Mouse (Mus musculus): ENCODE results near the gene Olfr784. TPM values are rescaled to one million over a fixed set of nuclear protein-coding genes. Genes with fewer than 3 reads are reported as not detected.
"Not testable (repeated sequence)": the region's sequence is repeated elsewhere in the genome, so short reads cannot be mapped to it uniquely, and the experiment has no call there.

Gene Olfr784
- polyA plus RNA-seq (2014; fragmentation: Nextera tagmentation; extraction: Ambion mirVana) = 0.06 and 0.14 TPM in 2 replicates

DNA sequence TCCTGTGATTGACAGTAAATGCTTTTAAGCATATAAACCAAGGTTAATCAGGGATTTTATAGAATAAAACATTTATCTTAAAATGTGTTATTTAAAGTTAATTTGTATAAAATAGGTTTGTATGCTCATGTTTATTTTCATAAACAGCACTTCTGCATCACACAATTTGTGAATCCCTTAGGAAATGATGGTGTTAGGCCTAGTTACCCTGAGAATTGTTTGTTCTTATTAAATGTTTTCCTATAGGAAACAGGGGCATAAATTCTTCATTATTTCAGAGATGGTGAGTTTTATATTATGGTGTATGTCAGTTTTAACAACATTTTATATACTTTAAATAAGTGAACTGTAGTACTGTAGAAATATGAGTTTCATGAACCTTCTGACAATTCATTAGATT is at the start of gene Olfr784:
Olfr784 (plus strand) TSS at position 301 of the 400 bp plus-strand sequence.
- Histone ChIP-seq H3K9ac (ENCODE audit: low read length) (no peak within 1 kb of the TSS), H3K9me3 (ENCODE audit: control insufficient read depth, low read length) (no peaks in the 10 kb centered on the region), H3K27ac (ENCODE audit: low read depth, low read length) (no peak within 1 kb of the TSS), H3K27me3 (ENCODE audit: control insufficient read depth, insufficient read depth, low read length) (no peaks in the 10 kb centered on the region), H3K4me1 (ENCODE audit: control insufficient read depth, insufficient read depth, low read length) (no peaks in the 10 kb centered on the region), H3K4me2 (no peak within 1 kb of the TSS), H3K36me3 (ENCODE audit: control insufficient read depth, insufficient read depth, low read length) (no peaks in the 10 kb centered on the region), H3K4me3 (ENCODE audit: low read depth, low read length) (no peak within 1 kb of the TSS)
- ATAC-seq (ENCODE audit: low FRiP score) (no peak), DNase-seq (ENCODE audit: low spot score, missing footprints) (no peak)

DNA sequence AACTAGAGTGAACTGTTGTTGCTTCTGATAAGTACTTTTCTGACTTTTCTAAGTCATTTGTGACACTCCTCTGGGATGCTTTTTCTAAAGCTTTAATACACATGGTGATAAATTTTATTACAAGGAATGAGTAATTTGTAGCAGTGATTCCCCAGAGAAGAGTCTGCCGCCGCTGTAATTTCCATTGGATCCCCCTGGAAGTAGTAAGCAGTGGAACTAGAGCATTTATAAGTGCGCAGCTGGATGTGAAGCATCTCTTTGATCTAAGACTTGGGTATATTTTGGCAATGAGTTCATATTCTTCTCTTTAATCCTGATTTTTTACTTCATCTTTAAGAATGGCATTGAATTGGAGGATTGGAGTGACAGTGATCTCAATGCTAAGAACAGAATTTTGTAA is 35.3 kb upstream of the Olfr784 start, which contains the start of gene Olfr782:
Olfr782 (plus strand) TSS at position 301 of the 400 bp plus-strand sequence.
- no peaks in the 10 kb centered on the region for H3K4me1 ChIP-seq (ENCODE audit: control insufficient read depth, insufficient read depth, low read length)
- DNase-seq (ENCODE audit: low spot score, missing footprints) = no peak
- no peak within 1 kb of the TSS for H3K27ac ChIP-seq (ENCODE audit: low read depth, low read length)
- no peaks in the 10 kb centered on the region for H3K36me3 ChIP-seq (ENCODE audit: control insufficient read depth, insufficient read depth, low read length)
- H3K27me3 ChIP-seq (ENCODE audit: control insufficient read depth, insufficient read depth, low read length) = no peaks in the 10 kb centered on the region
- 93% methylated on average over 3 of the region's 3 CpGs for WGBS
- no peaks in the 10 kb centered on the region for H3K9me3 ChIP-seq (ENCODE audit: control insufficient read depth, low read length)
- ATAC-seq (ENCODE audit: low FRiP score) = no peak
- no peak within 1 kb of the TSS for H3K4me3 ChIP-seq (ENCODE audit: low read depth, low read length)
- H3K4me2 ChIP-seq = no peak within 1 kb of the TSS
- no peak within 1 kb of the TSS for H3K9ac ChIP-seq (ENCODE audit: low read length)

DNA sequence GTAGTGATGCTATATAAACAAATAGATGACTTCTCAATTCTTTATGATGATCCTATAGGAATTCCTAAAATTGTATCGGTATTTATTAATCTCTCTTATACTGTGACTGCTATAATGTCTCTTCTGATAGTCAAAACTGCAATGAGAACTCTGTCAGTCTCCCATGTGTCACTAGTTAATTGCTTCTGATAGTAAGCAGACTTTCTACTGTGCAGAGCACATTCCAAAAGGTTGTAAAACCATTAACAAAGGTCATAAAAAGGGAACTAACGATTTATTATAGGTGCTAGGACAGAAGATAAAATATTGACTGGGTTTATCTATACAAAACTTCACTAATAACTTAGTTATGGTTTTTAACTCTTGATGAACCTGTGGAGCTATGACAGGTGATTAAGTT is 31.4 kb upstream of the Olfr784 start:
- 82% methylated on average over 2 of the region's 2 CpGs for WGBS
- H3K27ac ChIP-seq (ENCODE audit: low read depth, low read length); H3K9ac ChIP-seq (ENCODE audit: low read length); H3K4me2 ChIP-seq; H3K9me3 ChIP-seq (ENCODE audit: control insufficient read depth, low read length); H3K36me3 ChIP-seq (ENCODE audit: control insufficient read depth, insufficient read depth, low read length); ATAC-seq (ENCODE audit: low FRiP score); H3K4me3 ChIP-seq (ENCODE audit: low read depth, low read length); DNase-seq (ENCODE audit: low spot score, missing footprints); H3K4me1 ChIP-seq (ENCODE audit: control insufficient read depth, insufficient read depth, low read length); H3K27me3 ChIP-seq (ENCODE audit: control insufficient read depth, insufficient read depth, low read length): not testable (repeated sequence)

DNA sequence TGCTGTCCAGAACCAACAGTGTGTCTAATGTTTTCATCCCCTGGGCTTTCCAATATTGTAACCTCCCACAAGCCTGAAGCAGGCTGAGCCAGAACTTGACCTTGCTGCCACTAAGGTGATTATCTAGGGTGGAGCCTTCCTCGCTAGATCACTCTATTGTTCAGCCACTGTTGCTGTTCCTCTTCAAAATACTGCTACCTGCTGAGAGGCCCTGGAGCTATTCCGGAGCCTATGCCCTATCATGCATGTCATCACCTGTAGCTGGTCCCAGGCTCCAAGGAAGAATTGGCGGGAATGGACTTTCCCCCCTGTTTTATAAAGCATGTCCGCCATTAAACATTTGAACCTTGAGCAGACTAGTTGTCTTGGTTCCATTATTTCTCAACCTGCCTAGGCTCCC is 27.4 kb upstream of the Olfr784 start:
- not testable (repeated sequence) for H3K36me3 ChIP-seq (ENCODE audit: control insufficient read depth, insufficient read depth, low read length); ATAC-seq (ENCODE audit: low FRiP score); DNase-seq (ENCODE audit: low spot score, missing footprints); H3K4me2 ChIP-seq; H3K9me3 ChIP-seq (ENCODE audit: control insufficient read depth, low read length); H3K27ac ChIP-seq (ENCODE audit: low read depth, low read length); H3K9ac ChIP-seq (ENCODE audit: low read length); H3K4me1 ChIP-seq (ENCODE audit: control insufficient read depth, insufficient read depth, low read length); H3K4me3 ChIP-seq (ENCODE audit: low read depth, low read length); H3K27me3 ChIP-seq (ENCODE audit: control insufficient read depth, insufficient read depth, low read length)
- whole genome bisulfite sequencing = 87% methylated on average over 4 of the region's 4 CpGs

DNA sequence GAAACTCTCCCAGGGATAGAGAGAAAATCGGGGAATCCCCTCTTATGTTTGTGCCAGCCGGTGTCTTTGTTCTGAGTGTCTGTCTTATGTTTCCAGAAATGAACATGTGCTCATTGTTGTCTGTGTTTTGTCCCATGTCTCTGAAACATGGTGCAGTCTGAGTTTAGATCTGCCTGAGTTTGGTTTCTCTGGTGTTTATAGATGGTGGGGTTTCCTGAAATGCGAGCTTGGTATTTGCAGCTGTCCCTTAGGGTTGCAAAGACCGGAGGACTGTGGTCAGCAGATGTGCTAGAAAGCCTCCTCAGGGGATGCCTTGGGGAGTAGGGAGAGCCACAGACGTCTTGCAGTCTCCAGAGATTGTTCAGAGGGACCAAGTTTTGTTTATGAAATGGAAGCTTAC is 26.6 kb upstream of the Olfr784 start:
- no peaks in the 10 kb centered on the region for H3K27me3 ChIP-seq (ENCODE audit: control insufficient read depth, insufficient read depth, low read length)
- no peak overlapping the region for H3K27ac ChIP-seq (ENCODE audit: low read depth, low read length)
- no peaks in the 10 kb centered on the region for H3K9me3 ChIP-seq (ENCODE audit: control insufficient read depth, low read length)
- no peaks in the 10 kb centered on the region for H3K36me3 ChIP-seq (ENCODE audit: control insufficient read depth, insufficient read depth, low read length)
- WGBS = 76% methylated on average over 5 of the region's 5 CpGs
- no peaks in the 10 kb centered on the region for H3K4me1 ChIP-seq (ENCODE audit: control insufficient read depth, insufficient read depth, low read length)
- no peak overlapping the region for H3K4me3 ChIP-seq (ENCODE audit: low read depth, low read length)
- H3K4me2 ChIP-seq = no peak overlapping the region
- no peak for ATAC-seq (ENCODE audit: low FRiP score)
- no peak for DNase-seq (ENCODE audit: low spot score, missing footprints)
- H3K9ac ChIP-seq (ENCODE audit: low read length) = no peak overlapping the region

DNA sequence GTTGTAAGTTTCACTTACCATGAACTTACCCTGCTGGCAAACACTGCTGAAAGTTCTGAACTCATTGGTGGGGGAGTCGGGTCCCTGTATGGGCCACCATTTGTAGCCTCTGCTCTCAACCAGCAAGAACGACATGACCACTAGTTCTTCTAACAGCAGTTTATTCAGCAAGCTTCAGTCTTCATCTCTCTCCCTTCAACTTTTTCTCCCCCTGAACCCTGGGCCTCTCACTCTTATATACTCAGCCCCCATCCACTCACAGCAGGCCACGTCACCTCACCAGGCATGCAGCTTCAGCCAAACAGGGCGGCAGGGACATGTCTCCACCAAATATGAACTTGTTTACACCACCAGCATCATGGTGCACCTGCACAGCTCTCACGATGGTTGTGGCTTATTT is 9.8 kb upstream of the Olfr784 start:
- not testable (repeated sequence) for H3K4me2 ChIP-seq; H3K27ac ChIP-seq (ENCODE audit: low read depth, low read length); H3K9me3 ChIP-seq (ENCODE audit: control insufficient read depth, low read length); H3K27me3 ChIP-seq (ENCODE audit: control insufficient read depth, insufficient read depth, low read length); ATAC-seq (ENCODE audit: low FRiP score); H3K9ac ChIP-seq (ENCODE audit: low read length); H3K4me3 ChIP-seq (ENCODE audit: low read depth, low read length); H3K4me1 ChIP-seq (ENCODE audit: control insufficient read depth, insufficient read depth, low read length); DNase-seq (ENCODE audit: low spot score, missing footprints); H3K36me3 ChIP-seq (ENCODE audit: control insufficient read depth, insufficient read depth, low read length)
- 90% methylated on average over 5 of the region's 5 CpGs for WGBS

DNA sequence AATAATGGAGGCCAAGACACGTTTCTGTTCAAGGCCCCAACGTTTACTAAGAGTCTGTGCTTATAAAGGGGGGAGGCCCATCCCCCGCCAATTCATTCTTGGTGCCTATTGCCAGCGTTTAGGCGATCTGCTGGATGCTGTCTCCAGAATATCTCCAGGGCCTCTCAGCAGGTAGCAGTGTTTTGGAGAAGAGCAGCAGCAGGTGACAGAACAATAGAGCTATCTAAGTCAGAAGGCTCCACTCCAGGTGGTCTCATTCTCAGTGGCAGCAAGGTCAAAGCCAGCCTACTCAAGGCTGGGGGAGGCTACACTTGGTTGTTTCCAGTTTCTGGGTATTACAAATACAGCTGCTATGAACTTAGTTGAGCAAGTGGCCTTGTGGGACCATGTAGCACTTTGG is 17.0 kb downstream of the Olfr784 start:
- H3K9me3 ChIP-seq (ENCODE audit: control insufficient read depth, low read length) = no peaks in the 10 kb centered on the region

DNA sequence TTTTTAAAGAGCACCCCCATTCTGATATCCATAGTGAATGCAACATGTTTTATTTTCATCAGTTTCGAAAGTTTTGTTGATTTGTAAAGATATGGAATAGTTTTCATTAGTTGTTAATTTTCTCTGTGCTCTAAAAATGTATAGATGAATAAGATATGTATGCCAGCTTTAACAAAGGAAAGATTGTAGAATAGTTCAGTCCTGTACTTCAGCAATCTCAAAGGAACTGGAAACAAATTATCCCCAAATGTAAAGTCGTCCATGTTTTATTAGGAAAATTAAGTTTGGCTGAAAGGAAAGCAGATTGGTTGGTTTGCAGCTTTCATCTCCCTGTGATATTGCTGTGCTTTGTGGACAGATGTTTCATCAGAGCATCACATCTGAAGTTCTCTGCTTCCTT is 21.2 kb downstream of the Olfr784 start, which contains the start of gene Olfr785:
Olfr785 (plus strand) TSS at position 301 of the 400 bp plus-strand sequence.
- no peak within 1 kb of the TSS for H3K27ac ChIP-seq (ENCODE audit: low read depth, low read length)
- DNase-seq (ENCODE audit: low spot score, missing footprints) (no peak), ATAC-seq (ENCODE audit: low FRiP score) (no peak)
- no peak within 1 kb of the TSS for H3K4me3 ChIP-seq (ENCODE audit: low read depth, low read length)
- 76% methylated on average over 2 of the region's 2 CpGs for WGBS
- no peak within 1 kb of the TSS for H3K4me2 ChIP-seq
- no peaks in the 10 kb centered on the region for H3K27me3 ChIP-seq (ENCODE audit: control insufficient read depth, insufficient read depth, low read length)
- no peaks in the 10 kb centered on the region for H3K9me3 ChIP-seq (ENCODE audit: control insufficient read depth, low read length)
- no peaks in the 10 kb centered on the region for H3K4me1 ChIP-seq (ENCODE audit: control insufficient read depth, insufficient read depth, low read length)
- no peak within 1 kb of the TSS for H3K9ac ChIP-seq (ENCODE audit: low read length)
- no peaks in the 10 kb centered on the region for H3K36me3 ChIP-seq (ENCODE audit: control insufficient read depth, insufficient read depth, low read length)

More for the DNA sequence above, 17.0 kb downstream of the Olfr784 start:
- no peak overlapping the region for H3K4me3 ChIP-seq (ENCODE audit: low read depth, low read length)
- H3K27me3 ChIP-seq (ENCODE audit: control insufficient read depth, insufficient read depth, low read length) = no peaks in the 10 kb centered on the region
- H3K9ac ChIP-seq (ENCODE audit: low read length) = no peak overlapping the region
- no peak for ATAC-seq (ENCODE audit: low FRiP score)
- no peaks in the 10 kb centered on the region for H3K36me3 ChIP-seq (ENCODE audit: control insufficient read depth, insufficient read depth, low read length)
- WGBS = 49% methylated on average over 5 of the region's 5 CpGs
- H3K27ac ChIP-seq (ENCODE audit: low read depth, low read length) = no peak overlapping the region
- DNase-seq (ENCODE audit: low spot score, missing footprints) = no peak
- no peak overlapping the region for H3K4me2 ChIP-seq
- no peaks in the 10 kb centered on the region for H3K4me1 ChIP-seq (ENCODE audit: control insufficient read depth, insufficient read depth, low read length)

DNA sequence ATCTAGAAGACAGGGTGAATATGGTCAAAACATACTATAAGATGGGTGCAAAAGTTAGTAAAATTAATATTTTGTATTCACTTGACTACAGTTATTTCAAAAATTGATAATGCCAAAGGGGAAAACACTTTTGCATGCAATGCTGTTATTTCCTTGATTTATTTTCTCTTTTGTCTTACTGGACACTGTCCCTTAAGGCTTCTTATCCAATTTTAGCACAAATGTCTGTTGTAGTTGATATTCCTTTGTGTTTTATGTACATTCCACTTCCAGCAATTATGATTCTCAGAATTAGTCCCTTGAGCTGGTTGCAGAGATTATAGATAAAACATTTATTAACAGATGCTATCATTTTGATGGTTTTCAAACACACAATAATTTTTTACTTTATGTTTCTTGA is 43.1 kb downstream of the Olfr784 start, which contains the start of gene Olfr786:
Olfr786 (plus strand) TSS at position 301 of the 400 bp plus-strand sequence.
- no peak for ATAC-seq (ENCODE audit: low FRiP score)

More for the DNA sequence above, 43.1 kb downstream of the Olfr784 start, which contains the start of gene Olfr786:
- Histone ChIP-seq H3K9ac (ENCODE audit: low read length) (no peak within 1 kb of the TSS), H3K4me3 (ENCODE audit: low read depth, low read length) (no peak within 1 kb of the TSS), H3K4me2 (no peak within 1 kb of the TSS), H3K27ac (ENCODE audit: low read depth, low read length) (no peak within 1 kb of the TSS), H3K9me3 (ENCODE audit: control insufficient read depth, low read length) (no peaks in the 10 kb centered on the region), H3K36me3 (ENCODE audit: control insufficient read depth, insufficient read depth, low read length) (no peaks in the 10 kb centered on the region), H3K27me3 (ENCODE audit: control insufficient read depth, insufficient read depth, low read length) (no peaks in the 10 kb centered on the region), H3K4me1 (ENCODE audit: control insufficient read depth, insufficient read depth, low read length) (no peaks in the 10 kb centered on the region)
- DNase-seq (ENCODE audit: low spot score, missing footprints) = no peak

Data from midbrain, embryonic 11.5 days (tissue).